Mouse (Mus musculus) embryonic facial prominence, embryonic 11.5 days (tissue): ENCODE measurements around the gene Nos1ap. TPM values are rescaled to one million over a fixed set of nuclear protein-coding genes. Genes with fewer than 3 reads are reported as not detected.
A peak's percentile ranks its signal among the peaks of the same experiment; 100 is the strongest.

Experiments
- ATAC-seq: fragments of 200-750 bp; cut with Nextera tagmentation; replicated peaks from 2 replicates; pipeline ENCODE4 v1.8.0; 2017; ENCODE audit warnings: low read depth; ENCODE audit not compliant: insufficient number of reproducible peaks, low FRiP score, low TSS enrichment
- DNase-seq: peaks from one replicate; pipeline ENCODE4 v3.0.0-alpha.2; 2015; ENCODE audit warnings: low spot score
- H3K27ac ChIP-seq: fragments of 300-500 bp; sonication (generic); replicated peaks from 2 replicates; pipeline ENCODE4 v1.5.1; 2014; ENCODE audit warnings: mild to moderate bottlenecking, low read depth, low read length, control low read depth
- H3K27me3 ChIP-seq: fragments of 300-500 bp; sonication (generic); 2 replicates; pipeline ENCODE4 v1.6.1; 2014; ENCODE audit warnings: mild to moderate bottlenecking, low read length, moderate library complexity, mixed read lengths; ENCODE audit not compliant: control insufficient read depth, insufficient read depth
- H3K36me3 ChIP-seq: fragments of 300-500 bp; sonication (generic); replicated peaks from 2 replicates; pipeline ENCODE4 v1.6.1; 2014; ENCODE audit warnings: low read depth, mild to moderate bottlenecking, low read length, moderate library complexity, mixed read lengths; ENCODE audit not compliant: control insufficient read depth, insufficient read depth
- H3K4me1 ChIP-seq: fragments of 300-500 bp; sonication (generic); 2 replicates; pipeline ENCODE4 v1.6.1; 2014; ENCODE audit warnings: low read length, mixed read lengths; ENCODE audit not compliant: control insufficient read depth, insufficient read depth
- H3K4me2 ChIP-seq: fragments of 300-500 bp; sonication (generic); 2 replicates; pipeline ENCODE4 v1.6.1; 2014; ENCODE audit warnings: low read depth, mild to moderate bottlenecking, control low read depth, low read length, moderate library complexity
- H3K4me3 ChIP-seq: fragments of 300-500 bp; sonication (generic); 2 replicates; pipeline ENCODE4 v1.5.1; 2014; ENCODE audit warnings: low read depth, low read length, control low read depth
- H3K9ac ChIP-seq: fragments of 300-500 bp; sonication (generic); replicated peaks from 2 replicates; pipeline ENCODE4 v1.6.1; 2014; ENCODE audit warnings: mild to moderate bottlenecking, control low read depth, low read length
- H3K9me3 ChIP-seq: fragments of 300-500 bp; sonication (generic); replicated peaks from 2 replicates; pipeline ENCODE4 v1.6.1; 2016; ENCODE audit warnings: mild to moderate bottlenecking, low read length, inconsistent platforms, mixed read lengths; ENCODE audit not compliant: control insufficient read depth
- WGBS: fragments of 180-500 bp; shearing (Covaris S2); extraction: QIAGEN DNeasy Blood & Tissue Kit; methylation state at CpG from one replicate; pipeline ENCODE4 v1.1.7; 2014; 5-methylcytosine and 5-hydroxymethylcytosine counted together
- polyA plus RNA-seq: library from polyadenylated mRNA; unstranded; fragments of >200 nt; fragmentation: Nextera tagmentation; extraction: Ambion mirVana; gene quantifications from 2 replicates; pipeline ENCODE4 v1.2.1, GENCODE M21; 2014

Nos1ap gene
- polyA plus RNA-seq, 1 experiment from 2014 or later, result 5.1 TPM

DNA sequence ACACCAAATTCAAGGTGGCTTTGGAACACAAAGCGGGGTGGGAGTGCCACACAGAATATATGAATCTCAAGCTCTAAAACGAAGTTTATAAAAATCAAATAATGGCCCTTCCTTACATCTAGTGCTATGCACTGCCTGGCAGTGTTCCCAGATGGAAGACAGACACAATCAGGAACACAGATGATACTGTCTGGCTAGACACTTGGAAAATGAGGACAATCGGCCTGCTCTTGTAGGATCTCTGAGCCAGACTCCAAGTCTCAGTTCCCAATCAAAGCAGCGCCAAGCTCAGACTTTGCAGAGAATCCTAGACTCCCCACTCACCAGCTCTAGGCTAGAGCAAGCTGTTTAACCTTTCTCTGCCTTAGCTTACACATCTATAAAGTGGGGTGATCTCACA is 85.3 kb downstream of the Nos1ap start:
- Histone ChIP-seq H3K4me3 (no peak overlapping the region), H3K27ac (no peak overlapping the region), H3K27me3 (no peaks in the 10 kb centered on the region), H3K4me1 (no peaks in the 10 kb centered on the region; the same call in 1 of the 2 replicates), H3K9me3 (no peaks in the 10 kb centered on the region), H3K4me2 (no peak overlapping the region), H3K9ac (no peak overlapping the region), H3K36me3 (no peaks in the 10 kb centered on the region)
- 87% methylated on average over 4 of the region's 4 CpGs for WGBS
- DNase-seq (no peak), ATAC-seq (no peak)

DNA sequence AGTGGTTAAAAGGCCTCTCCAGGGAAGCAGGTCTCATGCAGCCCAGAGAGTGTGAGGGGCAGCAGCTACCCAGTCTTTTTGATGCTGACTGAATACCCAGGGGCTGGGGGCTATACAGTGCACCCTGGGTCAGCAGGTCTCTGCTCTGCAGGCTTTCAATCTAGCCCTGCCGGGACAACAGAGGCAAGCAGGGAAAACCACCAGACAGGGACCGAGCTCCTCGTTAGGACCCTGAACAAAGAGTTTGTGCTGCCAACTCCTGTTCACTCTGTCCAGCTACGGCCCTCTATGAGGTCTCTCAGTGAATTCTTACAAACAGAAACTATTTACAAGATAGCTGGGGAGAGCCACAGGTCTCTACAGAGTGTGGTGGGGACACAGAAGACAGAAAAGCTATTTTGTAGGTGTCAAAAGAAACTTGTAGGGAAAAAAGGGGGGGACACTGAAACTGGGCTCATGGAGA is 86.4 kb downstream of the Nos1ap start:
- H3K4me1 ChIP-seq, result no peaks in the 10 kb centered on the region; the same call in 1 of the 2 replicates
- H3K27ac ChIP-seq, result no peak overlapping the region
- no peak overlapping the region for H3K4me3 ChIP-seq
- no peaks in the 10 kb centered on the region for H3K27me3 ChIP-seq
- no peak for DNase-seq
- ATAC-seq, result 0 out of 2 replicates have a peak, but pooled peaks have one; percentile 15
- H3K9me3 ChIP-seq, result no peaks in the 10 kb centered on the region
- WGBS, result 32% methylated on average over 4 of the region's 4 CpGs
- H3K9ac ChIP-seq, result no peak overlapping the region
- H3K36me3 ChIP-seq, result no peaks in the 10 kb centered on the region
- H3K4me2 ChIP-seq, result no peak overlapping the region

DNA sequence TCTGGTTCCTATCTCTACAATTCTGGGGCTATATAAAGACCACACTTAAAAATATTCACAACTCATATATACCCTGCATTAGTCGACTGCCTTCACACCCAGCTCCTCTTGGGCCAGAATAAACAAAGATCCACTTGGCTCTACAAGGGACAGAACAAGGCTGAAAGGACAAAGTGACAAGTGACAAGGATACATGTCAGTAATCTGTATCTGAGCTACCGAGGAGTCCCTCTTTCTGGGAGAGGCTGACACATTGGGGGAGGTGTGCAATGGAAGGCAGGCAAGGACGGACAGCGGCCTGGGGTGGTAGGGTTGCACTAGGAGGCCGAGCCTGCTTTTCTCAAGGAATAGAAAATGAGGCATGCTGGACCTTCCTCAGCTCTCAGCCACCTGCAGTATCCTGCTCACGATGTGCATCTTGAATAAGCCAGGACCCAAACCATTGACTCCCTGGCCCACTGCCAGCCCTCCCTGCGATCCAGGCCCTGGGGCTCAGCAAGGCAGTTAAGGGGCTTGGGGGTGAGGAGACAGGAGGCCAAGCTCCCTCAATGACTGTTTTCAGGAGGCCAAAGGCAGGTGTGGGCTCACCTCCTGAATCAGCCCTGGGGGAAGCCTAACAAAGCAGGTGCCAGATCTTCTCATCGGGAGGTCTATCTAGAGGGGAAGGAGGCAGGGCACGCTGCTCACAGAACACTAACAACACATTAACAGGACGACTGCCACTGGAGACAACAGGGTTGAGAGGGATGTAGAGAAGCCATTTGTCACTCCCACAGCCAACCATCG is 87.0 kb downstream of the Nos1ap start:
- no peak overlapping the region for H3K4me3 ChIP-seq
- no peak overlapping the region for H3K27ac ChIP-seq
- no peaks in the 10 kb centered on the region for H3K9me3 ChIP-seq
- ATAC-seq (no peak), DNase-seq (no peak)
- H3K4me1 ChIP-seq, result no peaks in the 10 kb centered on the region; the same call in 1 of the 2 replicates
- WGBS, result 38% methylated on average over 11 of the region's 11 CpGs
- H3K36me3 ChIP-seq, result no peaks in the 10 kb centered on the region
- no peak overlapping the region for H3K4me2 ChIP-seq
- H3K27me3 ChIP-seq, result no peaks in the 10 kb centered on the region
- no peak overlapping the region for H3K9ac ChIP-seq

DNA sequence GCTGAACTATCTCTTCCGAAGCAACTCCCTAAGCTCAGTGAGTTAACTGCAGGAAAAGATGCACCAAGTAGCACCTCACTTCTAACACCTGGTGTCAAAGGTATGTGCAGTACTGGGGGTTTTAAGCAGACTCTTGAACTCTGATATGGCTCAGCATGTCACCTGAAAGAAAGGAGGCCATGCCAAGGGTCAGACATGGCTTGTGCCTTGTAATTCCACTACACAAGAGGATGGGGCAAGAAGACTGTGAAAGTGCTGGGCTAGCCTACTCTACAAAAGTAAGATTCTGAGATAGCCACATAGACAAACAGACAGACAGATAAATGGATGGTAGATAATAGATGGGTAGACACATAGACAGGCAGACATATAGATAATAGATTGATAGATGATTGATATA is 87.7 kb downstream of the Nos1ap start:
- H3K27me3 ChIP-seq, result no peaks in the 10 kb centered on the region
- DNase-seq, result no peak
- H3K27ac ChIP-seq, result no peak overlapping the region
- H3K4me3 ChIP-seq, result no peak overlapping the region
- no peaks in the 10 kb centered on the region for H3K36me3 ChIP-seq
- H3K9ac ChIP-seq, result no peak overlapping the region
- H3K4me1 ChIP-seq, result no peaks in the 10 kb centered on the region; the same call in 1 of the 2 replicates
- 91% methylated on average over 1 of the region's 1 CpGs for WGBS
- H3K9me3 ChIP-seq, result no peaks in the 10 kb centered on the region
- no peak for ATAC-seq
- no peak overlapping the region for H3K4me2 ChIP-seq

DNA sequence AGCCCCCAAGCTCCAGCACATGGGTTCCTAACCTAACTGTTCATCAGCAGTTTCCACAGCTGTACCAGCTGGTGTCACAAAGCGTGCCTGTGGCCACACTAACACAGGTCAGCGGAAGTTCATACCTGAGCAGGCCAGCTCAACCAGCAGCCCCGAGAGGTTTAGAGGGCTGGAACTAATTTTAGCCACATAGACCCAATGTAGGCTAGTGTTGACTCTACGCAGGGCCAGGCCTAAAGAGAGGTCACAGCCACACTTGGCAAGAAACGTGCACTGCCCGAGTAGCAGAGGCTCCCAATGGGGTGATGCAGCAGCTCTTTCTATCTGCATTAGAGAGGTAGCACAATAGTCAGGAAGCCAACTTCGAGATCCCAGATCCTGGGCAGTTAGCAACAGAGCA is 88.1 kb downstream of the Nos1ap start:
- no peak overlapping the region for H3K9ac ChIP-seq
- no peak overlapping the region for H3K4me2 ChIP-seq
- H3K27ac ChIP-seq, result no peak overlapping the region
- no peak for DNase-seq
- no peaks in the 10 kb centered on the region; the same call in 1 of the 2 replicates for H3K4me1 ChIP-seq
- H3K27me3 ChIP-seq, result no peaks in the 10 kb centered on the region
- no peaks in the 10 kb centered on the region for H3K9me3 ChIP-seq
- 51% methylated on average over 7 of the region's 7 CpGs for WGBS
- no peak overlapping the region for H3K4me3 ChIP-seq
- H3K36me3 ChIP-seq, result no peaks in the 10 kb centered on the region
- ATAC-seq, result no peak

DNA sequence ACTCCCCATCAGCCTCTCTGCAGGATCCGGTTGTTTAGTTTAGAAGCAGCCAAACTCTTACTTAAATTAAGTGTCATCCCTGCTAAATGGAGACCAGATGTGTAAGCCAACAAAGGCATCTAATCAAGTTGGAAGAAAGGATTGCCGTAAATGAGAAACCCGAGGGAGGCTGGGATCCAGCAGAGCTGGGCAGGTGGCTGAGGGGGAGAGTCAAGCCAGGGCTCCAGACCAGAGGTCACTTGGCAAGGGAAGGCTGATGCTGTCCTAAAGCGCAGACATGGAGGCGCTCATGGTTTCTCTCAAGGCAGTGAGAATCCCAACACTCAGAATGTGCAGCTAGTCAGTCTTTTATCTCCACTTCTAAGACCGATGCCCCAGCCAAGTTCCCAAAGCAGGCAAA is 89.8 kb downstream of the Nos1ap start:
- no peaks in the 10 kb centered on the region for H3K27me3 ChIP-seq
- DNase-seq, result peak; percentile 33
- 32% methylated on average over 6 of the region's 6 CpGs for WGBS
- H3K9me3 ChIP-seq, result no peaks in the 10 kb centered on the region
- no peak for ATAC-seq
- no peaks in the 10 kb centered on the region for H3K36me3 ChIP-seq
- H3K27ac ChIP-seq, result no peak overlapping the region
- no peak overlapping the region for H3K4me2 ChIP-seq
- H3K4me1 ChIP-seq, result no peaks in the 10 kb centered on the region; the same call in 1 of the 2 replicates
- H3K9ac ChIP-seq, result no peak overlapping the region
- H3K4me3 ChIP-seq, result no peak overlapping the region

DNA sequence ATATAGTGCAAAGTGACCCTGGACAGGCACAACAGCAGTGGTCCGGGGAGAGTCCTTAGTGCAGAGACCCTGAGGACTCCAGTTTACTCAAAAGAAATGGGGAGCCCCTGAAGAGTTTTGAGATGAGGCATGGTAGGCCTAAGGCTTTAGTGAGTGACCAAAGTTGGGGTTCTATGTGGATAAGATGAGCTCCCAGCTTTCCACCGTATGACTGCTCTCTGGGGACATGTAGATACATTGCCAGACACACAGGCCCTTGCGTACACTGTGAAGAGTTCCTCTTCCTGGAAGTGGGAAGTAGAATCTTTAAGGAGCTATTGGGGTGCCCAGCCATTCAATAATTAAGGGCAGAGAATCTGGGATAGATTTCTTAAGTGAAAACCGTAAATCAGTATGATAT is 90.2 kb downstream of the Nos1ap start:
- 35% methylated on average over 4 of the region's 4 CpGs for WGBS
- Histone ChIP-seq H3K4me2 (no peak overlapping the region), H3K4me1 (no peaks in the 10 kb centered on the region; the same call in 1 of the 2 replicates), H3K9me3 (no peaks in the 10 kb centered on the region), H3K9ac (no peak overlapping the region), H3K36me3 (no peaks in the 10 kb centered on the region), H3K4me3 (no peak overlapping the region), H3K27me3 (no peaks in the 10 kb centered on the region), H3K27ac (no peak overlapping the region)
- ATAC-seq (no peak), DNase-seq (no peak)

DNA sequence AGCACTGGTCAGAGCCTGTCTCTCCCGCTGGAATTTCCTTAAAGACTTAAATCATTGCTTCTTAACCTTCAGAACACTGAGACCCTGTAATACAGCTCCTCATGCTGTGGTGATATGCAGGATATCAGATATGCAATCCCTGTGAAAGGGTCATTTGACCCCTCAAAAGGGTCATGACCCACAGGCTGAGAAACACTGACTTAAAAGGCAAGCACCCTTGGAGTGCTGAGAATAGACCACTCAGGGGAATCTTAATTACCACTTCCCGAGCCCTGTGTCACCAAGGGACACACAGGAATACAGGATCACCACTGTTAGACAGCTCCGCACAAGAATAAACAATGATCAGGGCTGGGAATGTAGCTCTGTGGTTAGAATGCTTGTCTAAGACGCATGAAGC is 91.0 kb downstream of the Nos1ap start:
- no peaks in the 10 kb centered on the region for H3K9me3 ChIP-seq
- H3K27ac ChIP-seq, result no peak overlapping the region
- WGBS, result 16% methylated on average over 4 of the region's 4 CpGs
- no peak overlapping the region for H3K9ac ChIP-seq
- ATAC-seq (no peak), DNase-seq (no peak)
- H3K36me3 ChIP-seq, result no peaks in the 10 kb centered on the region
- H3K27me3 ChIP-seq, result no peaks in the 10 kb centered on the region
- H3K4me1 ChIP-seq, result no peaks in the 10 kb centered on the region; the same call in 1 of the 2 replicates
- H3K4me3 ChIP-seq, result no peak overlapping the region
- H3K4me2 ChIP-seq, result no peak overlapping the region
